Mouse (Mus musculus) cerebellum, adult 2 months (tissue): ENCODE measurements around the gene Galnt3. TPM values are rescaled to one million over a fixed set of nuclear protein-coding genes. Genes with fewer than 3 reads are reported as not detected.
A peak's percentile ranks its signal among the peaks of the same experiment; 100 is the strongest.

Source experiments
- DNase-seq, 2 experiments: peaks; one replicate each; pipeline ENCODE4 v3.0.0; 2021
- H3K27ac ChIP-seq: fragments of 200-500 bp; 2 replicates; pipeline ENCODE4 v1.5.1; 2012; ENCODE audit warnings: low read length, control low read depth, inconsistent platforms; ENCODE audit not compliant: insufficient read depth
- H3K27me3 ChIP-seq: fragments of 200-500 bp; 2 replicates; pipeline ENCODE4 v1.6.1; 2012; ENCODE audit warnings: inconsistent platforms, mild to moderate bottlenecking, low read length, moderate library complexity; ENCODE audit not compliant: control insufficient read depth, insufficient read depth
- H3K4me1 ChIP-seq: fragments of 200-500 bp; 2 replicates; pipeline ENCODE4 v1.6.1; 2011; ENCODE audit warnings: low read length; ENCODE audit not compliant: control insufficient read depth, insufficient read depth
- H3K4me3 ChIP-seq: fragments of 200-500 bp; replicated peaks from 2 replicates; pipeline ENCODE3; 2011; ENCODE audit warnings: mild to moderate bottlenecking, low read depth, low read length, control low read depth; ENCODE audit not compliant: insufficient read depth
- CTCF ChIP-seq: fragments of 200-500 bp; IDR thresholded peaks from 2 replicates; pipeline ENCODE4 v1.5.1; 2011; ENCODE audit warnings: low read depth, mild to moderate bottlenecking, control low read depth, low read length, moderate library complexity, borderline replicate concordance; ENCODE audit not compliant: insufficient read depth
- POLR2A ChIP-seq: fragments of 200-500 bp; IDR thresholded peaks from 2 replicates; pipeline ENCODE4 v1.6.1; 2011; ENCODE audit warnings: low read length, control low read depth, borderline replicate concordance; ENCODE audit not compliant: insufficient read depth
- WGBS: fragments of 180-500 bp; shearing (Covaris S2); methylation state at CpG from one replicate; pipeline ENCODE4 v1.1.7; 2018; 5-methylcytosine and 5-hydroxymethylcytosine counted together
- polyA plus RNA-seq: library from polyadenylated mRNA; depleted of rRNA; stranded (reverse); fragments of >200 nt; gene quantifications from 2 replicates; pipeline ENCODE4 v1.2.3, GENCODE M21; 2012; rRNA removed

The Galnt3 gene
- polyA plus RNA-seq, 1 experiment: 0.41 TPM

- H3K27ac ChIP-seq: no peak overlapping the region
- no peak for DNase-seq
- H3K4me1 ChIP-seq: no peaks in the 10 kb centered on the region
- no peak overlapping the region for H3K4me3 ChIP-seq
- WGBS: 85% methylated on average over 10 of the region's 10 CpGs
- TF ChIP-seq POLR2A (no peak), CTCF (no peak)
- H3K27me3 ChIP-seq: no peaks in the 10 kb centered on the region
These were observed 61.5 kb downstream of the Galnt3 start for GRCm38 (mm10) chr2:66063291-66063690.

- no peaks in the 10 kb centered on the region; the same call in 1 of the 2 replicates for H3K27me3 ChIP-seq
- no peak overlapping the region for H3K4me3 ChIP-seq
- no peak overlapping the region for H3K27ac ChIP-seq
- no peak for DNase-seq
- no peaks in the 10 kb centered on the region for H3K4me1 ChIP-seq
- WGBS: 59% methylated on average over 12 of the region's 12 CpGs
- TF ChIP-seq CTCF (no peak), POLR2A (no peak)
These were observed 80.2 kb downstream of the Galnt3 start for GRCm38 (mm10) chr2:66044405-66045089.

- no peaks in the 10 kb centered on the region for H3K4me1 ChIP-seq
- no peak for DNase-seq
- TF ChIP-seq POLR2A (no peak), CTCF (no peak)
- H3K4me3 ChIP-seq: no peak overlapping the region
- no peak overlapping the region for H3K27ac ChIP-seq
- H3K27me3 ChIP-seq: no peaks in the 10 kb centered on the region; the same call in 1 of the 2 replicates
- 59% methylated on average over 17 of the region's 17 CpGs for WGBS
These were observed 81.1 kb downstream of the Galnt3 start for GRCm38 (mm10) chr2:66043441-66044404.

- DNase-seq: peak; percentile 70 to 80
- Histone ChIP-seq H3K27me3 (no peaks in the 10 kb centered on the region; the same call in 1 of the 2 replicates), H3K27ac (peak overlapping the region; percentile 49), H3K4me3 (peak overlapping the region; percentile 65), H3K4me1 (no peaks in the 10 kb centered on the region)
- 6% methylated on average over 9 of the region's 9 CpGs for whole genome bisulfite sequencing
- TF ChIP-seq POLR2A: no peak
- peak; percentile 69 for TF ChIP-seq CTCF
These were observed 82.8 kb downstream of the Galnt3 start for GRCm38 (mm10) chr2:66041917-66042419.

- Histone ChIP-seq H3K4me1 (no peaks in the 10 kb centered on the region), H3K27me3 (no peaks in the 10 kb centered on the region; the same call in 1 of the 2 replicates), H3K4me3 (peak overlapping the region; percentile 65), H3K27ac (no peak overlapping the region)
- DNase-seq: no peak
- no peak for TF ChIP-seq CTCF
- no peak for TF ChIP-seq POLR2A
- whole genome bisulfite sequencing: 11% methylated on average over 21 of the region's 21 CpGs
These were observed 83.4 kb downstream of the Galnt3 start for GRCm38 (mm10) chr2:66041203-66041916.

- Histone ChIP-seq H3K4me3 (no peak overlapping the region), H3K27me3 (no peaks in the 10 kb centered on the region; the same call in 1 of the 2 replicates), H3K4me1 (no peaks in the 10 kb centered on the region), H3K27ac (no peak overlapping the region)
- TF ChIP-seq POLR2A (no peak), CTCF (no peak)
- no peak for DNase-seq
These were observed 84.2 kb downstream of the Galnt3 start for GRCm38 (mm10) chr2:66040611-66041010.

- H3K27me3 ChIP-seq: no peaks in the 10 kb centered on the region
These were observed 89.7 kb downstream of the Galnt3 start for GRCm38 (mm10) chr2:66034907-66035679.

More at GRCm38 (mm10) chr2:66034907-66035679, 89.7 kb downstream of the Galnt3 start:
- no peaks in the 10 kb centered on the region; the same call in 1 of the 2 replicates for H3K4me1 ChIP-seq
- TF ChIP-seq POLR2A (no peak), CTCF (no peak)
- 31% methylated on average over 9 of the region's 9 CpGs for WGBS
- no peak for DNase-seq
- no peak overlapping the region for H3K4me3 ChIP-seq
- no peak overlapping the region for H3K27ac ChIP-seq

Other genes starting within 250 kb of the Galnt3 start
- 12.0 and 13.5 TPM in 2 replicates for gene Ttc21b, start 131.6 kb upstream of the Galnt3 start, polyA plus RNA-seq